Mouse (Mus musculus) erythroblast, embryonic 14.5 days (primary cell): ENCODE data around the gene Gm6614.

Source experiments
- GATA1 ChIP-seq: IDR thresholded peaks from 2 replicates; pipeline ENCODE4 v1.6.1; 2012; ENCODE audit warnings: low read length, inconsistent platforms, mixed read lengths
- TAL1 ChIP-seq: IDR thresholded peaks from 3 replicates; pipeline ENCODE4 v1.6.1; 2012; ENCODE audit warnings: low read length, inconsistent platforms, mixed read lengths

DNA sequence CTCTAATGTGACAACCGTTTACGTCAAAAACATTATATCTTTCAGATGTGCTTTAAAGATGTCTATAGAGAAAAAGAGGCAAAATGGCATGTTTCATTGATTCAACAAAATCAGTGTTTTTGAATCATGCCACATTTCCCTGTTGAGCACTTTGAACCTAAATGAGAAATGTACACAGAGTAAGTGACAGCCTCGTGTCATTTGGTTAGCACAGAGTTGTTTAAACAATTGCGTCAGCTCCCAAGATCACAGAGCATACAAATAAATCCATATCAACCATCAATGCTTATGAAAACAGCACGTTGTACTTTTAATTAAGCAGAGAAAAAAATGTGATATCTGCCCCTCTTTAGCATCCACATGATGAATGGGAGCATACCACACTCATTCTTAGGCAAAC lies 50.7 kb downstream of the Gm6614 start:
- no peak for TF ChIP-seq TAL1
- TF ChIP-seq GATA1: no peak
